Mouse (Mus musculus): Measurements from ENCODE around the gene Gpr37l1. TPM values are rescaled to one million over a fixed set of nuclear protein-coding genes. Genes with fewer than 3 reads are reported as not detected.
A peak's percentile ranks its signal among the peaks of the same experiment; 100 is the strongest.

The Gpr37l1 gene
- 1.4 and 1.7 TPM in 2 replicates for polyA plus RNA-seq (2015; fragmentation: Nextera tagmentation; extraction: Ambion mirVana)

DNA sequence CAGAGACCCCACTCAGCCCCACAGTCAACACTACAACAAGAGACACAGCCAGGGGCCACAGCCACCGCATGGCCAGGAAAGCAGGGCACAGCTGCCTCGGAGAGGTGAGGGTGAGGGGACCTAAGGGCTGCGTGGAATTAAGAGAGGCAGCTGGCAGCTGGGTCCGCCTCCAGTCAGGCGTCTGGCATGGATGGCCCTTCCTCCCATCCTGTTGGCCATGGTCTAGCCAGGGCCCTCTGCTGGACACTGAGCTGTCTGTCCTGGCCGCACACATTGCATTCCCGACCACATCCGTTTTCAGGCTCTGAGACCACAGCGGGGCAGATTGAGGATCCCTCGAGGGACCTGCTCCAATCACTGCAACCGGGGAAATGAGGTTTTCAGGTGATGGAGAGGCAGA is at the start of gene Gpr37l1:
TSS of gene Gpr37l1 (minus strand) at position 247 of the 400 bp plus-strand sequence.
- ATAC-seq (ENCODE audit: low FRiP score) = no peak
- Histone ChIP-seq H3K4me2 (no peak within 1 kb of the TSS), H3K27me3 (replicated peaks) (no peaks in the 10 kb centered on the region), H3K9me3 (replicated peaks) (no peaks in the 10 kb centered on the region), H3K4me3 (replicated peaks) (no peak within 1 kb of the TSS), H3K9ac (replicated peaks) (no peak within 1 kb of the TSS), H3K36me3 (no peaks in the 10 kb centered on the region), H3K4me1 (peaks cover 6% of the 10 kb centered on the region), H3K27ac (replicated peaks) (no peak within 1 kb of the TSS)
- WGBS = 62% methylated on average over 11 of the region's 11 CpGs

DNA sequence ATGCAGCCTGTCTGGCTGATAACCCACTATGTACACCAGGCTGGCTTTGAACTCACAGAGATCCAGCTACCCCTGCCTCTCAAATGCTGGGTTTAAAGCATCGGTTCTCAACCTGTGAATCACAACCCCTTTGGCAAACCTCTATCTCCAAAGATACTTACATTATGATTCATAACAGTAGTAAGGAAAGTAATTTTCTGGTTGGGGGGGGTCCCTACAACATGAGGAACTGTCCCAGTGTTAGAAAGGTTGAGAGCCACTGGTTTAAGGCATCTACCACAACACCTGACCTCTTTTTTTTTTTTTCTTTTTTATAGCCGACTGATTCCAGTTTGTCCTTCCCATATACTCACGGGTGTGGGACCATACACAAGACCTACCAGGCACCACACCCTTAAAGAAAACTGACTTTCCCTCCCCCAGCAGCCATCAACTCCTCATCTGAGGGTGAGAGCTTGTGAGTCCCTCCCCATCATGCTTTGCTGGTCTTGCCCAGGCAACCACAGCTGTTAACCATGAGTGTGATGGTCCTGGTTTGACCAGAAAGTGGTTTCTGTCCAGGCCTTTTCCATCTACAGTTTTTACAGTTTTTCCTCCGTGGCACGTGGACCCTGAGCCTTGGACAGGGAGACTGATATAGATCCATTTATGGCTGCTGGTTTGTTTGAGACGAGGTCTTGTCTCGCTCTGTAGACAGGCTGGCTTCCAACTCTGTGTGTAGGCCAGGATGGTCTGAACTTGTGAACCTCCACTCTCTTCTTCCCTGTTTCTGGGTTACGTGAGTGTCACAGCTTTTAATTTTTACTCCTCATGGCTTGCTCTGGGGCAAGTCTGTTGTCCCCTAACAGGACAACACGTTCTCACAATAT is 46.5 kb upstream of the Gpr37l1 start:
- no peaks in the 10 kb centered on the region for H3K27me3 ChIP-seq (replicated peaks)
- no peaks in the 10 kb centered on the region for H3K36me3 ChIP-seq
- WGBS = 92% methylated on average over 9 of the region's 9 CpGs
- H3K4me2 ChIP-seq = no peak overlapping the region
- no peak for ATAC-seq (ENCODE audit: low FRiP score)
- no peak overlapping the region for H3K4me3 ChIP-seq (replicated peaks)
- no peaks in the 10 kb centered on the region for H3K4me1 ChIP-seq
- H3K27ac ChIP-seq (replicated peaks) = no peak overlapping the region
- H3K9ac ChIP-seq (replicated peaks) = no peak overlapping the region
- H3K9me3 ChIP-seq (replicated peaks) = no peaks in the 10 kb centered on the region

DNA sequence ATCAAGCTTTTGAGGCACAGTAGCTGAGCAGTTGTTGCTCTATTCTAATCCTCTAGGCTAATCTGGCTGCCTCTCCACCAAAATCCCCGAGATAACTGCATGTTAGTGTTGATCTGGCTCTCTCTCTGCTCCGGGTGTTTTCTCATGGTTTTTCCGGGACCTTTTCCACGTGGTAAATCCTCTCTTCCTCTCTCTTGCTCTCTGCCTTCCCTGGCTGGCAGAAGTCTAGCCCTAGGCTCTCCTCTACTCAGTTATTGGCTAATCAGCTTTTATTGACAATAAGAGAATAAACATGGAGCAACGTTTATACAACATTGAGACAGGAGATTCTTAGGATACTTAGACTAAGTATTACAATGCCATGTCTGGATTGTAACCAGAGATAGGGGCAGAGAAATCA is 42.9 kb upstream of the Gpr37l1 start:
- Histone ChIP-seq H3K4me2 (no peak overlapping the region), H3K27ac (replicated peaks) (no peak overlapping the region), H3K4me3 (replicated peaks) (no peak overlapping the region), H3K4me1 (no peaks in the 10 kb centered on the region), H3K36me3 (no peaks in the 10 kb centered on the region), H3K27me3 (replicated peaks) (no peaks in the 10 kb centered on the region), H3K9ac (replicated peaks) (no peak overlapping the region), H3K9me3 (replicated peaks) (no peaks in the 10 kb centered on the region)
- no peak for ATAC-seq (ENCODE audit: low FRiP score)
- WGBS = 65% methylated on average over 5 of the region's 5 CpGs

DNA sequence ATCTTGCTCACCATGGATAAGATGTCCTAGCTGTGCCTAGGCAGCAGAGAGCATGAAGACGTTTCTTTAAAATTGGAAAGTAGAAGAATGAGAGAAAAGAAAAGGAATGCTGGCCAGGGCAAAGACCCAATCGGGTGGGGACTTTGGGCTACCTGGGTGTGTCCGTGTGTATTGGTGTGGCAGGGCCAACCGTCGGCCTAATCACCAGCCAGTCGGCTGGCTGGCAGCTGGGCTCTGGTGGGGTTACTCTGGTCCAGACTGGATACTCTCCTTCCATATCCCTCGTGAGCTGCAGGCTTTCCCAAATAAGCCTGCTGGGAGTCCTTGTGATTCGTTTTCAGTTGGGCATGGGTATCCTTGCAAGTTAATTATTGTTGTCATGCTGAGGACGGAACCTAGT is 41.2 kb upstream of the Gpr37l1 start:
- 77% methylated on average over 9 of the region's 9 CpGs for WGBS
- Histone ChIP-seq H3K27me3 (replicated peaks) (no peaks in the 10 kb centered on the region), H3K9me3 (replicated peaks) (no peaks in the 10 kb centered on the region), H3K27ac (replicated peaks) (no peak overlapping the region), H3K4me2 (no peak overlapping the region), H3K4me3 (replicated peaks) (no peak overlapping the region), H3K36me3 (no peaks in the 10 kb centered on the region), H3K9ac (replicated peaks) (no peak overlapping the region), H3K4me1 (no peaks in the 10 kb centered on the region)
- ATAC-seq (ENCODE audit: low FRiP score) = no peak

- H3K4me2 ChIP-seq = no peak overlapping the region
- no peak overlapping the region for H3K27ac ChIP-seq (replicated peaks)
- H3K4me1 ChIP-seq = no peaks in the 10 kb centered on the region
- no peak for ATAC-seq (ENCODE audit: low FRiP score)
- H3K27me3 ChIP-seq (replicated peaks) = no peaks in the 10 kb centered on the region
- no peaks in the 10 kb centered on the region for H3K36me3 ChIP-seq
- no peak overlapping the region for H3K4me3 ChIP-seq (replicated peaks)
- no peaks in the 10 kb centered on the region for H3K9me3 ChIP-seq (replicated peaks)
- 94% methylated on average over 14 of the region's 14 CpGs for WGBS
- H3K9ac ChIP-seq (replicated peaks) = no peak overlapping the region
Observed at GRCm38 (mm10) chr1:135206586-135207339, 39.3 kb upstream of the Gpr37l1 start.

GRCm38 (mm10) chr1:135205257-135205656 is 37.8 kb upstream of the Gpr37l1 start:
- ATAC-seq (ENCODE audit: low FRiP score) = no peak
- H3K27ac ChIP-seq (replicated peaks) = no peak overlapping the region
- WGBS = 54% methylated on average over 4 of the region's 4 CpGs

DNA sequence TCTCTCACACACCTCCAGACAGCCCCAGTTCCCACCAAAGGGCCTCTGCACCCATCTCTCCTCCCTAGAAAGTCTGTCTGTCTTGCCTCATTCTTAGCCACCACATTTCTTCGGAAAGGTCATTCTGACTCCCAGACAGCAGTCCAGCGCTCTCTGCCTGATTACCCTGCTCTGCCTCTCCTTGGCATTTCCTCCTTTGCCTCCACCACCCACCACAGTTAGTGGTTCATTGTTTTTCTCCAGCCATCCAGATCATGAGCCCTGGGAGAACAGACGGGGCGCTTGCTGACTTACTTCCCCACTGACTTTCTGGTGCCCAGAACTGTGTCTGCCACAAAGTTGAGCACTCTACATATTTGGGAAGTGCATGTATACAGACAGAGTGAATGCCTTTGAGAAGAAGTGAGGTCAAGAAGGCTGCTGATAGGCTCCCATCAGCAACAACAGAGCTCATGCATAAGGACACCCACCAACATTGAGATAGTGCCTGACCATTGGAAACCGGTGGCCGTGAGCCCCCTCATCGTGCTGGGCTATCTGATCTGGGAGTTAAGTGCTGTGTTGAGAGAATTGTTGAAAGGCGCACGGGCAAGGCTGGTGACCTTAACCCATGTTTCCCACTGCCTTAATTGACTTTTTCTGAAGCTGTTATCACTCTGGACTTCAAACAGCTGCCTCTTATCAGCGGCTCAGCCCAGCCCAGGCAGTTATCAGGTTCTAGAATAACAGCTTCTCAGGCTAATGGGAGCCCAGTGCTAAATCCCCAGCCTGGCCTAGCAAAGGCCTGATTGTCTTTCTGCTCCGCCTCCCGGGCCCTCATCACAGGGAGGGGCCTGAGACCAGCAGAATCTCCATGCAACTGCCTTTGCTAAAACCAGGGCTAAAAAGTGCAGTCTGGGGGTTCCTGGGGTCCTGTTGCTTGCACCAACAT is 37.0 kb upstream of the Gpr37l1 start:
- Histone ChIP-seq H3K4me1 (peaks cover under 1% of the 10 kb centered on the region; the same call in 1 of the 2 replicates), H3K36me3 (no peaks in the 10 kb centered on the region), H3K4me3 (replicated peaks) (no peak overlapping the region), H3K27ac (replicated peaks) (no peak overlapping the region), H3K9ac (replicated peaks) (no peak overlapping the region), H3K27me3 (replicated peaks) (no peaks in the 10 kb centered on the region), H3K9me3 (replicated peaks) (no peaks in the 10 kb centered on the region), H3K4me2 (no peak overlapping the region)
- 31% methylated on average over 12 of the region's 12 CpGs for WGBS
- no peak for ATAC-seq (ENCODE audit: low FRiP score)

More at GRCm38 (mm10) chr1:135205257-135205656, 37.8 kb upstream of the Gpr37l1 start:
- Histone ChIP-seq H3K9me3 (replicated peaks) (no peaks in the 10 kb centered on the region), H3K36me3 (no peaks in the 10 kb centered on the region), H3K27me3 (replicated peaks) (no peaks in the 10 kb centered on the region), H3K4me1 (no peaks in the 10 kb centered on the region), H3K4me3 (replicated peaks) (no peak overlapping the region), H3K4me2 (no peak overlapping the region), H3K9ac (replicated peaks) (no peak overlapping the region)

- WGBS = 63% methylated on average over 4 of the region's 4 CpGs
- Histone ChIP-seq H3K4me1 (peaks cover 9% of the 10 kb centered on the region), H3K9ac (replicated peaks) (no peak overlapping the region), H3K27ac (replicated peaks) (no peak overlapping the region), H3K36me3 (no peaks in the 10 kb centered on the region), H3K9me3 (replicated peaks) (no peaks in the 10 kb centered on the region), H3K4me2 (no peak overlapping the region), H3K4me3 (replicated peaks) (no peak overlapping the region), H3K27me3 (replicated peaks) (no peaks in the 10 kb centered on the region)
- ATAC-seq (ENCODE audit: low FRiP score) = no peak
Observed at GRCm38 (mm10) chr1:135200400-135200799, 32.9 kb upstream of the Gpr37l1 start.

GRCm38 (mm10) chr1:135199014-135199819 is 31.7 kb upstream of the Gpr37l1 start:
- no peaks in the 10 kb centered on the region for H3K36me3 ChIP-seq
- no peaks in the 10 kb centered on the region for H3K27me3 ChIP-seq (replicated peaks)
- H3K9me3 ChIP-seq (replicated peaks) = no peaks in the 10 kb centered on the region
- peaks cover 9% of the 10 kb centered on the region for H3K4me1 ChIP-seq
- H3K9ac ChIP-seq (replicated peaks) = no peak overlapping the region; the same call in 1 of the 2 replicates
- WGBS = 6% methylated on average over 21 of the region's 21 CpGs
- no peak for ATAC-seq (ENCODE audit: low FRiP score)
- peak overlapping the region; percentile 46 for H3K4me2 ChIP-seq
- H3K4me3 ChIP-seq (replicated peaks) = no peak overlapping the region
- H3K27ac ChIP-seq (replicated peaks) = no peak overlapping the region

DNA sequence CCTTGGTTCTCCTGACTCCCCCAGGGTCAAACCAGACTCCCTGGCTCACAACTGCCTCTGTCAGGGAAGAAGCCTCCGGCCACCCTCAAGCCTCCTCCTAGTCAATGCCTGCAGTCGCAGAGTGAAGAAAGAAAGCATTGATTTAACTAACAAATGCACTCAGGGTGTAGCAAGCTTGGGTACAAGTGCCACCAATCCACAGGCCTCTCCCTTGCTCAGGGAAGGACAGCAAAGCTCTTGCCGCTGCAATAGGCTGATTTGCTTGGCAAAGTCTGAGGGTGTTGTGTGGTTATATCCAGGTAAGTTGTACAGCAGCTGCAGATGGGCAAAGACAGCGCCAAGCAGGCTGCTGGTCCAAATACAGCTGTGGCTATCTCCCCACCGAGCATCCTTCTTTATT is 30.9 kb upstream of the Gpr37l1 start:
- no peak for ATAC-seq (ENCODE audit: low FRiP score)
- no peaks in the 10 kb centered on the region for H3K36me3 ChIP-seq
- H3K27me3 ChIP-seq (replicated peaks) = no peaks in the 10 kb centered on the region
- no peak overlapping the region for H3K27ac ChIP-seq (replicated peaks)
- no peak overlapping the region for H3K4me2 ChIP-seq
- no peak overlapping the region for H3K4me3 ChIP-seq (replicated peaks)
- H3K4me1 ChIP-seq = peaks cover 9% of the 10 kb centered on the region
- no peaks in the 10 kb centered on the region for H3K9me3 ChIP-seq (replicated peaks)
- no peak overlapping the region for H3K9ac ChIP-seq (replicated peaks)
- 27% methylated on average over 5 of the region's 5 CpGs for WGBS

Measured in neural tube, embryonic 15.5 days (tissue).